Mouse (Mus musculus): ENCODE measurements around the gene Kmt2d.

The Kmt2d gene

GRCm38 (mm10) chr15:98853161-98853937 lies 17.7 kb downstream of the Kmt2d start:
- CTCF ChIA-PET = interaction anchor here in 1 of 4 experiments (1.0 kb wide), 1 partner anchor 13 kb away, joined by 4 read pairs; no protein-coding TSS in a partner anchor
- POLR2A ChIA-PET = interaction anchor here in 2 of 4 experiments (0.6 to 8.7 kb wide), 14 partner anchors 9 to 190 kb away, joined by 3 to 49 read pairs (median 4); partner anchors contain the start of genes Ddx23 (in 1 of the 2) and Prkag1 (in 1 of the 2)

- ChIA-PET CTCF (interaction anchor here in 1 of 4 experiments (0.6 kb wide), 1 partner anchor 25 kb away, joined by 3 read pairs; no protein-coding TSS in a partner anchor), POLR2A (interaction anchor here in 2 of 4 experiments (0.6 to 8.7 kb wide), 12 partner anchors 11 to 1257 kb away, joined by 3 to 49 read pairs (median 4); partner anchors contain the start of genes Prkag1 (in 2 of the 2), Ddx23 (in 1 of the 2), Gm49450 (in 1 of the 2) and Tuba1a (in 1 of the 2))
Observed at GRCm38 (mm10) chr15:98852733-98853132, 18.3 kb downstream of the Kmt2d start.

GRCm38 (mm10) chr15:98852071-98852470 lies 18.9 kb downstream of the Kmt2d start:
- POLR2A ChIA-PET = interaction anchor here in 3 of 4 experiments (0.6 to 8.7 kb wide), 18 partner anchors 8 to 1258 kb away, joined by 3 to 49 read pairs (median 3); partner anchors contain the start of genes Prkag1 (in 2 of the 3), Gm49450 (in 1 of the 3), Tuba1a (in 1 of the 3) and Tuba1b (in 1 of the 3)
- CTCF ChIA-PET = interaction anchor here (0.6 to 1.0 kb wide), 6 partner anchors 21 to 174 kb away, joined by 3 to 4 read pairs (median 3); partner anchors contain the start of gene Prkag1 (in 1 of the 4)

- ChIA-PET CTCF (interaction anchor here in 3 of 4 experiments (0.8 to 1.0 kb wide), 8 partner anchors 20 to 175 kb away, joined by 3 to 4 read pairs (median 3); partner anchors contain the start of gene Prkag1 (in 2 of the 3)), POLR2A (interaction anchor here in 3 of 4 experiments (0.5 to 8.7 kb wide), 18 partner anchors 9 to 541 kb away, joined by 3 to 49 read pairs (median 4); partner anchors contain the start of genes Prkag1 (in 2 of the 3), Gm49450 (in 1 of the 3), Tmbim6 (in 1 of the 3) and Tuba1a (in 1 of the 3))
Observed at GRCm38 (mm10) chr15:98851229-98851818, 19.7 kb downstream of the Kmt2d start.

- ChIA-PET POLR2A (interaction anchor here in 2 of 4 experiments (1.3 to 8.7 kb wide), 7 partner anchors 9 to 120 kb away, joined by 3 to 49 read pairs (median 5); partner anchors contain the start of gene Tuba1b (in 1 of the 2)), CTCF (interaction anchor here in 2 of 4 experiments (0.5 to 1.0 kb wide), 3 partner anchors 19 to 343 kb away, joined by 3 to 5 read pairs (median 3); partner anchors contain the start of gene Prkag1 (in 1 of the 2))
Observed at GRCm38 (mm10) chr15:98850668-98851067, 20.3 kb downstream of the Kmt2d start.

GRCm38 (mm10) chr15:98849956-98850600 lies 20.9 kb downstream of the Kmt2d start:
- ChIA-PET CTCF (interaction anchor here in 2 of 4 experiments (0.5 to 1.3 kb wide), 4 partner anchors 19 to 343 kb away, joined by 4 to 6 read pairs (median 5); partner anchors contain the start of gene Prkag1 (in 1 of the 2)), POLR2A (interaction anchor here in 2 of 4 experiments (0.8 to 8.7 kb wide), 15 partner anchors 9 to 189 kb away, joined by 3 to 49 read pairs (median 4); partner anchors contain the start of genes Prkag1 (in 2 of the 2), Tuba1b (in 1 of the 2) and Tuba1c (in 1 of the 2))

- CTCF ChIA-PET = interaction anchor here in 2 of 4 experiments (0.9 to 1.3 kb wide), 3 partner anchors 18 to 28 kb away, joined by 4 to 6 read pairs (median 5); partner anchors contain the start of gene Prkag1 (in 2 of the 2)
Observed at GRCm38 (mm10) chr15:98849165-98849564, 21.8 kb downstream of the Kmt2d start.

GRCm38 (mm10) chr15:98846140-98846539 lies 24.9 kb downstream of the Kmt2d start:
- POLR2A ChIA-PET = interaction anchor here in 2 of 4 experiments (0.7 to 2.4 kb wide), 7 partner anchors 9 to 31 kb away, joined by 3 to 11 read pairs (median 4); partner anchors contain the start of gene Prkag1 (in 1 of the 2)

More at GRCm38 (mm10) chr15:98849165-98849564, 21.8 kb downstream of the Kmt2d start:
- POLR2A ChIA-PET = interaction anchor here in 2 of 4 experiments (0.7 to 8.7 kb wide), 19 partner anchors 8 to 279 kb away, joined by 3 to 49 read pairs (median 4); partner anchors contain the start of genes Prkag1 (in 2 of the 2), Tuba1b (in 2 of the 2), Arf3 (in 1 of the 2) and Tuba1c (in 1 of the 2)

GRCm38 (mm10) chr15:98845149-98845548 lies 25.9 kb downstream of the Kmt2d start:
- POLR2A ChIA-PET = interaction anchor here in 3 of 4 experiments (0.5 to 7.2 kb wide), 12 partner anchors 10 to 875 kb away, joined by 3 to 52 read pairs (median 4); partner anchors contain the start of gene Prkag1 (in 3 of the 3)
- CTCF ChIA-PET = no interaction called here

More at GRCm38 (mm10) chr15:98846140-98846539, 24.9 kb downstream of the Kmt2d start:
- CTCF ChIA-PET = interaction anchor here in 1 of 4 experiments (0.7 kb wide), 1 partner anchor 658 kb away, joined by 3 read pairs; no protein-coding TSS in a partner anchor

- ChIA-PET POLR2A (interaction anchor here in 2 of 4 experiments (0.6 to 7.2 kb wide), 17 partner anchors 9 to 216 kb away, joined by 3 to 52 read pairs (median 5); partner anchors contain the start of genes Prkag1 (in 2 of the 2) and Tuba1b (in 1 of the 2)), CTCF (interaction anchor here in 3 of 4 experiments (0.6 to 1.9 kb wide), 5 partner anchors 11 to 196 kb away, joined by 3 to 10 read pairs (median 3); partner anchors contain the start of gene Prkag1 (in 1 of the 3))
Observed at GRCm38 (mm10) chr15:98843595-98844223, 27.3 kb downstream of the Kmt2d start.

GRCm38 (mm10) chr15:98839671-98840585 lies 31.1 kb downstream of the Kmt2d start:
- CTCF ChIA-PET = interaction anchor here in 1 of 4 experiments (0.9 to 2.0 kb wide), 2 partner anchors 9 to 14 kb away, joined by 4 to 8 read pairs; partner anchors contain the start of gene Prkag1
- POLR2A ChIA-PET = interaction anchor here in 2 of 4 experiments (0.7 to 7.2 kb wide), 13 partner anchors 8 to 191 kb away, joined by 3 to 52 read pairs (median 3); partner anchors contain the start of gene Prkag1 (in 2 of the 2)

GRCm38 (mm10) chr15:98839161-98839560 lies 31.8 kb downstream of the Kmt2d start:
- ChIA-PET CTCF (no interaction called here), POLR2A (interaction anchor here in 3 of 4 experiments (0.7 to 7.2 kb wide), 7 partner anchors 10 to 114 kb away, joined by 3 to 49 read pairs (median 3); no protein-coding TSS in a partner anchor)

GRCm38 (mm10) chr15:98837743-98838103 lies 33.3 kb downstream of the Kmt2d start:
- ChIA-PET POLR2A (interaction anchor here in 1 of 4 experiments (0.6 to 1.9 kb wide), 3 partner anchors 12 to 96 kb away, joined by 4 to 7 read pairs (median 6); partner anchors contain the start of gene Tuba1b), CTCF (no interaction called here)

GRCm38 (mm10) chr15:98837006-98837742 lies 33.8 kb downstream of the Kmt2d start:
- POLR2A ChIA-PET = interaction anchor here in 2 of 4 experiments (0.6 to 1.9 kb wide), 4 partner anchors 9 to 97 kb away, joined by 4 to 7 read pairs (median 6); partner anchors contain the start of gene Tuba1b (in 1 of the 2)
- CTCF ChIA-PET = interaction anchor here in 1 of 4 experiments (0.6 kb wide), 1 partner anchor 71 kb away, joined by 5 read pairs; no protein-coding TSS in a partner anchor

All from embryonic stem cell, embryonic (primary cell).